Mouse (Mus musculus): ENCODE results near the gene Nostrin.

DNA sequence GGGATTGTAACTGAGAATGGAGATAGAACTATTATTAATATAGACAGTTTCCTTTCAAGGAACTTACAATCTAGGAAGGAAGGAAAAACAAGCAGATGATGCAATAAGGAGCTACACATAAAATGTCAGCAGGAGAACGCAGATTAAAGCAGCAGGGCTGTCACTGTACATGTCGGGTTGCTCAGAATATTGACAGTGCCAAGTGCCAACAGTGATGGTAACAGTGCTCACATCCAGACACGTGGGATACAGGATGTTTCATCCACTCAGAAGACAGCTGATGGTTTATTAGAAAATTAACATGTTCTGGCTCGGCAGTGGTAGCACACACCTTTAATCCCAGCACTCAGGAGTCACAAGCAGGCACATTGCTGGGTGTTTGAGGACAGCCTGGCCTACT, 18.8 kb upstream of the Nostrin start:
- no peak for TF ChIP-seq CTCF (IDR thresholded peaks at IDR 0.05; ENCODE audit: low read depth, low read length)
- TF ChIP-seq POLR2A (IDR thresholded peaks at IDR 0.05; ENCODE audit: insufficient read depth, low read length), result no peak
- no peak for TF ChIP-seq EP300 (IDR thresholded peaks at IDR 0.05; ENCODE audit: insufficient read depth, low read depth, low read length)
